Mouse (Mus musculus) cerebellum, adult 11-12 months (tissue): Measurements from ENCODE around the gene Slc9a4.
"Not testable (repeated sequence)": the region's sequence is repeated elsewhere in the genome, so short reads cannot be mapped to it uniquely, and the experiment has no call there.

Source experiments
- DNase-seq: peaks from one replicate; pipeline ENCODE4 v3.0.0; 2022

Slc9a4 gene

GRCm38 (mm10) chr1:40650803-40651497, 71.1 kb downstream of the Slc9a4 start:
- no peak for DNase-seq

- no peak for DNase-seq
Observed at GRCm38 (mm10) chr1:40657035-40657434, 77.2 kb downstream of the Slc9a4 start.

GRCm38 (mm10) chr1:40657978-40658496, 78.2 kb downstream of the Slc9a4 start:
- no peak for DNase-seq

- no peak for DNase-seq
Observed at GRCm38 (mm10) chr1:40659017-40659416, 79.1 kb downstream of the Slc9a4 start.

DNA sequence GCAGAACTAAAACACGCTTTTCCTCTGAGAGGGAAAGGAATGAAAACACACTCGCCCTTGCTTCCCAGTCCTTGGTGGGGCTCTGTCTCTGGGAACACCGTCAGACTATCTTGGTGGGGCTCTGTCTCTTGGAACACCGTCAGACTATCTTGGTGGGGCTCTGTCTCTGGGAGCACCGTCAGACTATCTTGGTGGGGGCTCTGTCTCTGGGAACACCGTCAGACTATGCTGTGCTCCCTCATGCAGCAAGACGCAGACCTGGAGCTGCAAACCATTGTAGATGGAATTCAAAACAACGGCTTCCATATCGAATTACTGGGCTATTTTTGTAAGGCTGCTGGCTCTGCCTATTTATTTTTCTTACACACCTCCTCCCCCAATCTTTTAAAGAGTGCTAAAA, 79.6 kb downstream of the Slc9a4 start:
- DNase-seq, result no peak

DNA sequence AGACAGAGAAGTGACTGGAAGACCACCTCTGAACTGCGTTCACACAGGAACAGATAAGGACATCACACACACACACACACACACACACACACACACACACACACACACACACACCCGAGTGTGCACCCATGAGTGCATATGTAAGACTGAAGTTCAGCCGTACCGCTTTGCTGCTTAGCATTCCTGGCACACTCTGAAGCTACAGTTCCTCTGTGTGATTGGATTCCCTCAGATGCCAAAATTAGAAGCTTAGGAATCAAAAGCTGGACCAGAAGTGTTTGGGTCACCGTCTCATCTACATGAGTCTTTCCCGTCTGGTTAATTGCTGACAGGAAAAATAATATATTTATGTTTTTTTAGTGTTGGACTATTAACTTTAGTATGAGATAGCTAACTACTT, 81.0 kb downstream of the Slc9a4 start:
- no peak for DNase-seq

GRCm38 (mm10) chr1:40665401-40666370, 85.8 kb downstream of the Slc9a4 start:
- no peak for DNase-seq

DNA sequence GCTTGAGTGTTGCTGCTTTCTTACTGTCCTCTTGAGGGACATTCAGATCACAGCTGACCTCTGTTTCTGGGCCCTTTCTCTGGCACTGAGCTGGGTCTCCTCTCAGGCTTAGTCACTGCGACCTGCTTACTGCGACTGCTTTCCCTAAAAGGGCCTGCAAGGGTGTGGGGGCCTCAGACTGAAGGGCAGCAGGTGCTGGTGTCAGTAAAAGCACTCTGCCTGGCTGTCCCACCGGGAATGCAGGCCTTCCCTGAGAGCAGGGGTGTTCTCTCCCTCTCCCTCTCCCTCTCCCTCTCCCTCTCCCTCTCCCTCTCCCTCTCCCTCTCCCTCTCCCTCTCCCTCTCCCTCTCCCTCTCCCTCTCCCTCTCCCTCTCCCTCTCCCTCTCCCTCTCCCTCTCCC, 87.6 kb downstream of the Slc9a4 start:
- not testable (repeated sequence) for DNase-seq

- no peak for DNase-seq
Observed at GRCm38 (mm10) chr1:40670025-40670424, 90.1 kb downstream of the Slc9a4 start.

- DNase-seq, result no peak
Observed at GRCm38 (mm10) chr1:40671490-40671889, 91.6 kb downstream of the Slc9a4 start.

DNA sequence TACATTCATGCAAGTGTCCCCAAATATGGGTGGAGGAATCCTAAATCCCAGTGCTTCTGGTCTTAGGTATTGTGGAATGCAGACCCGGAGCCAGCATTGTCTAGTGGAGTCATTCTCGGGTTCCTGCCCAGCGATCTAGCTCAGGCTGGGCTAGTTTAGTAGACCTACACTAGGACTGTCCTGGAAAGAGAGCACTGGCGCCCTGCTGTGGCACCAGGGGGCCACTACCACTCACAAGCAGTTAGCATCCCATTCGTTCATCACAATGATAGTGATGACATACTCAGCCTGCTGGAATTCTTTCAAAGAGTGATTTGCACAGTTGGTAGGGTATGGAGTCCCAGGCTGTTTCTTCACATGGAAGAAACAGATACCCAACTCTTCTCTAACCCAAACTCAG, 97.4 kb downstream of the Slc9a4 start:
- DNase-seq, result no peak
